Mouse (Mus musculus): ENCODE measurements around the gene Olfr1337. TPM values are rescaled to one million over a fixed set of nuclear protein-coding genes. Genes with fewer than 3 reads are reported as not detected.
"Not testable (repeated sequence)": the region's sequence is repeated elsewhere in the genome, so short reads cannot be mapped to it uniquely, and the experiment has no call there.

Olfr1337 gene
- not detected for polyA plus RNA-seq (2021)

- TF ChIP-seq CTCF (IDR thresholded peaks at IDR 0.05) = no peak
- in situ Hi-C loops (cut with MboI; ENCODE audit: low pct_unique_long_range_greater_than_20kb) = no loop called here
- ChIA-PET POLR2A (no interaction called here), CTCF (no interaction called here)
- ATAC-seq (no peak), DNase-seq (ENCODE audit: low read depth, low spot score) (no peak)
- H3K27me3 ChIP-seq = peaks cover 4% of the 10 kb centered on the region
Observed at GRCm38 (mm10) chr4:118782486-118782885, at the start of gene Olfr1337. Olfr1337 (minus strand) TSS chr4:118782586.

GRCm38 (mm10) chr4:118818921-118819320 lies 36.5 kb upstream of the Olfr1337 start:
- DNase-seq (ENCODE audit: low read depth, low spot score) (no peak), ATAC-seq (no peak)
- POLR2A ChIA-PET = no interaction called here
- CTCF ChIA-PET = no interaction called here
- TF ChIP-seq CTCF (IDR thresholded peaks at IDR 0.05) = no peak
- in situ Hi-C loops (cut with MboI; ENCODE audit: low pct_unique_long_range_greater_than_20kb) = no loop called here
- no peaks in the 10 kb centered on the region for H3K27me3 ChIP-seq

- TF ChIP-seq CTCF (IDR thresholded peaks at IDR 0.05) = no peak
- ChIA-PET CTCF (no interaction called here), POLR2A (no interaction called here)
- H3K27me3 ChIP-seq = no peaks in the 10 kb centered on the region
- no peak for ATAC-seq
- in situ Hi-C loops (cut with MboI; ENCODE audit: low pct_unique_long_range_greater_than_20kb) = no loop called here
- DNase-seq (ENCODE audit: low read depth, low spot score) = no peak
Observed at GRCm38 (mm10) chr4:118809844-118810243, 27.5 kb upstream of the Olfr1337 start, which contains the start of gene Olfr1335. Olfr1335 (minus strand) TSS chr4:118809944.

- DNase-seq (ENCODE audit: low read depth, low spot score); POLR2A ChIA-PET; H3K27me3 ChIP-seq; ATAC-seq; CTCF ChIA-PET; in situ Hi-C loops (cut with MboI; ENCODE audit: low pct_unique_long_range_greater_than_20kb): not testable (repeated sequence)
Observed at GRCm38 (mm10) chr4:118792796-118793195, 10.4 kb upstream of the Olfr1337 start.

- ChIA-PET CTCF (no interaction called here), POLR2A (no interaction called here)
- DNase-seq (ENCODE audit: low read depth, low spot score) (no peak), ATAC-seq (no peak)
- in situ Hi-C loops (cut with MboI; ENCODE audit: low pct_unique_long_range_greater_than_20kb) = no loop called here
- no peak for TF ChIP-seq CTCF (IDR thresholded peaks at IDR 0.05)
- no peaks in the 10 kb centered on the region for H3K27me3 ChIP-seq
Observed at GRCm38 (mm10) chr4:118758637-118759036, 23.7 kb downstream of the Olfr1337 start, which contains the start of gene Olfr1338. Olfr1338 (minus strand) TSS chr4:118758737.

- in situ Hi-C loops (cut with MboI; ENCODE audit: low pct_unique_long_range_greater_than_20kb) = no loop called here
- no peak for TF ChIP-seq CTCF (IDR thresholded peaks at IDR 0.05)
- POLR2A ChIA-PET = no interaction called here
- no peak for ATAC-seq
- CTCF ChIA-PET = no interaction called here
- no peak for DNase-seq (ENCODE audit: low read depth, low spot score)
- H3K27me3 ChIP-seq = no peaks in the 10 kb centered on the region
Observed at GRCm38 (mm10) chr4:118741881-118742280, 40.5 kb downstream of the Olfr1337 start.

- ATAC-seq = no peak
- no peaks in the 10 kb centered on the region for H3K27me3 ChIP-seq
- no peak for TF ChIP-seq CTCF (IDR thresholded peaks at IDR 0.05)
- CTCF ChIA-PET = no interaction called here
- POLR2A ChIA-PET = no interaction called here
- no peak for DNase-seq (ENCODE audit: low read depth, low spot score)
- in situ Hi-C loops (cut with MboI; ENCODE audit: low pct_unique_long_range_greater_than_20kb) = no loop called here
Observed at GRCm38 (mm10) chr4:118740988-118741698, 41.2 kb downstream of the Olfr1337 start.

GRCm38 (mm10) chr4:118739574-118739973 lies 42.8 kb downstream of the Olfr1337 start:
- in situ Hi-C loops (cut with MboI; ENCODE audit: low pct_unique_long_range_greater_than_20kb) = no loop called here
- POLR2A ChIA-PET = no interaction called here
- DNase-seq (ENCODE audit: low read depth, low spot score) (no peak), ATAC-seq (no peak)
- CTCF ChIA-PET = no interaction called here
- TF ChIP-seq CTCF (IDR thresholded peaks at IDR 0.05) = no peak
- H3K27me3 ChIP-seq = no peaks in the 10 kb centered on the region

- in situ Hi-C loops (cut with MboI; ENCODE audit: low pct_unique_long_range_greater_than_20kb) = no loop called here
- peaks cover 4% of the 10 kb centered on the region for H3K27me3 ChIP-seq
- no peak for DNase-seq (ENCODE audit: low read depth, low spot score)
- CTCF ChIA-PET = no interaction called here
- no peak for TF ChIP-seq CTCF (IDR thresholded peaks at IDR 0.05)
- ATAC-seq = no peak
- POLR2A ChIA-PET = no interaction called here
Observed at GRCm38 (mm10) chr4:118731875-118732274, 50.5 kb downstream of the Olfr1337 start, which contains the start of gene Olfr1339. Olfr1339 (plus strand) TSS chr4:118732175.

Other genes with a start within 250 kb of the Olfr1337 start
- 0.42 TPM for gene Tmem125, start 238.5 kb downstream of the Olfr1337 start, polyA plus RNA-seq (2021)
- gene Cfap57, start 161.8 kb downstream of the Olfr1337 start, polyA plus RNA-seq (2021) = 0.04 TPM
- 75.4 TPM for gene Ebna1bp2, start 161.8 kb downstream of the Olfr1337 start, polyA plus RNA-seq (2021)
- gene Olfr62, start 123.6 kb downstream of the Olfr1337 start, polyA plus RNA-seq (2021) = not detected
- not detected for gene Olfr1342, start 89.8 kb downstream of the Olfr1337 start, polyA plus RNA-seq (2021)
- gene Olfr1341, start 79.1 kb downstream of the Olfr1337 start, polyA plus RNA-seq (2021) = not detected
- not detected for gene Olfr1340, start 62.4 kb downstream of the Olfr1337 start, polyA plus RNA-seq (2021)
- gene Olfr1339, start 50.4 kb downstream of the Olfr1337 start, polyA plus RNA-seq (2021) = not detected
- gene Olfr1338, start 23.8 kb downstream of the Olfr1337 start, polyA plus RNA-seq (2021) = not detected
- not detected for gene Olfr1335, start 27.4 kb upstream of the Olfr1337 start, polyA plus RNA-seq (2021)
- gene Olfr1333, start 53.7 kb upstream of the Olfr1337 start, polyA plus RNA-seq (2021) = not detected
- gene Olfr1331, start 82.1 kb upstream of the Olfr1337 start, polyA plus RNA-seq (2021) = not detected
- gene Olfr1330, start 106.0 kb upstream of the Olfr1337 start, polyA plus RNA-seq (2021) = not detected
- not detected for gene Olfr1329, start 134.9 kb upstream of the Olfr1337 start, polyA plus RNA-seq (2021)
- gene Olfr1328, start 156.0 kb upstream of the Olfr1337 start, polyA plus RNA-seq (2021) = not detected
- gene Lao1, start 179.0 kb upstream of the Olfr1337 start, polyA plus RNA-seq (2021) = not detected

Measured in Patski (cell line).